ENCODE assay signal across 23 mouse cellular contexts in the genomic region with DNA sequence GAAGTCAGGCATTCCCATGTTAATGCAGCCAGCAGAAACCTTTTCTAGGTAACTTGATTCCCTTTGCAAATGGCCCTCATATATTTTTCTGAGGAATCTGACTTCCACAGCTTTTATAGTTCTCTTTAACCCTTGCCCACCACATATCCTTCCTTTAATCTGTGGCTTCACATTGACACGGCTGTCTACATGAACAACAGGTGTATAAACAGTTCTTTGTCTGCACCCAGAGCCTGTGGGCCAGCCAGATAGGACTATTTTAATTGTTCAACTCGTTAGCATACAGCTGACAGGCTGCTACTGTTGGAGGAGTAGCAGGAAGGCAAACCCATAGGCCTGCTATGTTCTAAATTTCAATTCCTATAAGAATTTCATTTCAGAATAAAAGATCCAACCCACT.
DNase-seq lines count a peak whose midpoint lies in the region; ATAC-seq and TF ChIP-seq lines count a peak whose summit lies in the region.
"Had no signal": no experiment of that assay in that cellular context is flagged by ENCODE, and none has a peak within 500 bp of the region (broad histone marks: within the 10 kb centered on the region; RNA-seq: fewer than 3 reads in every experiment).

No protein-coding gene starts in this region.

- no peak overlapping the region for H3K9ac ChIP-seq in forebrain, embryonic 14.5 days (ENCODE audit: low read length)
- H3K9ac ChIP-seq in forebrain, embryonic 16.5 days (replicated peaks; ENCODE audit: low read depth, low read length) = no peak overlapping the region
- no peak overlapping the region for H3K9ac ChIP-seq in lung, embryonic 16.5 days (ENCODE audit: low read length)
- no peak overlapping the region for H3K9ac ChIP-seq in limb, embryonic 13.5 days
- H3K9ac ChIP-seq: embryonic facial prominence, embryonic 13.5 days; heart, embryonic 12.5 days; hindbrain, embryonic 15.5 days had no signal

- H3K4me2 ChIP-seq in forebrain, embryonic 14.5 days (ENCODE audit: low read length) = no peak overlapping the region
- no peak overlapping the region for H3K4me2 ChIP-seq in forebrain, embryonic 16.5 days (ENCODE audit: low read length)
- H3K4me2 ChIP-seq in lung, embryonic 16.5 days (ENCODE audit: low read depth, low read length) = no peak overlapping the region
- H3K4me2 ChIP-seq in limb, embryonic 13.5 days (replicated peaks) = no peak overlapping the region
- H3K4me2 ChIP-seq: embryonic facial prominence, embryonic 13.5 days; heart, embryonic 12.5 days; hindbrain, embryonic 15.5 days; liver, embryonic 11.5 days had no signal

- 0 out of 2 replicates have a peak, but pooled peaks cover 2% of the 10 kb centered on the region for H3K4me1 ChIP-seq in forebrain, embryonic 14.5 days (ENCODE audit: control insufficient read depth, insufficient read depth, low read length)
- H3K4me1 ChIP-seq in forebrain, embryonic 16.5 days (replicated peaks; ENCODE audit: control insufficient read depth, insufficient read depth, low read length) = no peaks in the 10 kb centered on the region
- H3K4me1 ChIP-seq in lung, embryonic 16.5 days (replicated peaks; ENCODE audit: control insufficient read depth, insufficient read depth, low read length) = no peaks in the 10 kb centered on the region
- peaks cover 9% of the 10 kb centered on the region for H3K4me1 ChIP-seq in limb, embryonic 13.5 days
- H3K4me1 ChIP-seq: embryonic facial prominence, embryonic 13.5 days; heart, embryonic 12.5 days; hindbrain, embryonic 15.5 days had no signal

- DNase-seq in forebrain, embryonic 14.5 days (ENCODE audit: low spot score) = peak; percentile 48
- no peak for DNase-seq in lung, postnatal 10 days
- DNase-seq in adrenal gland, adult 18-20 months (ENCODE audit: low spot score in 2 of 2) = no peak
- DNase-seq: adrenal gland, adult 8-10 months; cerebellum, adult 9-10 months; gastrocnemius, postnatal 10 days; heart, adult 11 months; heart, postnatal 14 days; kidney, postnatal 10 days; lung, adult 18-20 months; right cerebral cortex, adult 18-20 months; thymus, postnatal 25 days had no signal

- no peaks in the 10 kb centered on the region for H3K27me3 ChIP-seq in forebrain, embryonic 14.5 days (replicated peaks; ENCODE audit: control insufficient read depth, insufficient read depth, low read length)
- H3K27me3 ChIP-seq in forebrain, embryonic 16.5 days (replicated peaks; ENCODE audit: control insufficient read depth, insufficient read depth, low read length) = no peaks in the 10 kb centered on the region
- H3K27me3 ChIP-seq in lung, embryonic 16.5 days (ENCODE audit: control insufficient read depth, insufficient read depth, low read depth, low read length) = no peaks in the 10 kb centered on the region
- H3K27me3 ChIP-seq in C2C12 (ENCODE audit: control insufficient read depth, insufficient read depth, insufficient read length) = no peaks in the 10 kb centered on the region
- H3K27me3 ChIP-seq in limb, embryonic 13.5 days = no peaks in the 10 kb centered on the region
- H3K27me3 ChIP-seq: embryonic facial prominence, embryonic 13.5 days; heart, embryonic 12.5 days; hindbrain, embryonic 15.5 days had no signal

- 6% methylated on average over 2 of the region's 2 CpGs for WGBS in forebrain, embryonic 14.5 days
- 8% methylated on average over 2 of the region's 2 CpGs for WGBS in forebrain, embryonic 16.5 days
- 46% methylated on average over 2 of the region's 2 CpGs for WGBS in lung, embryonic 16.5 days
- 18% methylated on average over 2 of the region's 2 CpGs for WGBS in limb, embryonic 13.5 days

- no peak overlapping the region for H3ac ChIP-seq in C2C12 (ENCODE audit: control insufficient read depth, insufficient read length, low read depth)

- ATAC-seq in forebrain, embryonic 14.5 days = no peak
- no peak for ATAC-seq in forebrain, embryonic 16.5 days
- ATAC-seq in lung, embryonic 16.5 days (ENCODE audit: low read depth) = no peak
- ATAC-seq in limb, embryonic 13.5 days (ENCODE audit: low FRiP score, low read depth) = no peak
- no peak for ATAC-seq in erythroid progenitor cell, adult 5-6 weeks (replicated peaks; ENCODE audit: low FRiP score, poor library complexity, severe bottlenecking)
- ATAC-seq: intestine, embryonic 16.5 days had no signal

- H3K4me3 ChIP-seq in forebrain, embryonic 14.5 days (ENCODE audit: low read depth, low read length) = no peak overlapping the region
- H3K4me3 ChIP-seq in forebrain, embryonic 16.5 days (replicated peaks; ENCODE audit: low read length) = no peak overlapping the region
- H3K4me3 ChIP-seq in lung, embryonic 16.5 days (ENCODE audit: low read length) = no peak overlapping the region
- no peak overlapping the region for H3K4me3 ChIP-seq in C2C12 (ENCODE audit: insufficient read depth, poor library complexity, severe bottlenecking)
- no peak overlapping the region for H3K4me3 ChIP-seq in limb, embryonic 13.5 days
- H3K4me3 ChIP-seq: embryonic facial prominence, embryonic 13.5 days; heart, embryonic 12.5 days; hindbrain, embryonic 15.5 days had no signal

- no peak overlapping the region for H3K27ac ChIP-seq in forebrain, embryonic 14.5 days (ENCODE audit: low read depth, low read length)
- H3K27ac ChIP-seq in forebrain, embryonic 16.5 days (ENCODE audit: low read length) = no peak overlapping the region
- peak overlapping the region; percentile 63; the same call in 1 of the 2 replicates for H3K27ac ChIP-seq in lung, embryonic 16.5 days (ENCODE audit: low read length)
- H3K27ac ChIP-seq in limb, embryonic 13.5 days = peak overlapping the region; percentile 55; the same call in 1 of the 2 replicates
- H3K27ac ChIP-seq: embryonic facial prominence, embryonic 13.5 days; hindbrain, embryonic 15.5 days; macrophage had no signal

- no peaks in the 10 kb centered on the region for H3K79me3 ChIP-seq in C2C12 (ENCODE audit: low read depth)

- TF ChIP-seq CTCF in C2C12 (IDR thresholded peaks at IDR 0.05; ENCODE audit: control insufficient read depth, insufficient read depth, insufficient read length) = no peak

- H3K9me3 ChIP-seq in forebrain, embryonic 14.5 days (replicated peaks; ENCODE audit: control insufficient read depth, low read length) = no peaks in the 10 kb centered on the region
- no peaks in the 10 kb centered on the region for H3K9me3 ChIP-seq in forebrain, embryonic 16.5 days (ENCODE audit: control insufficient read depth, low read length)
- H3K9me3 ChIP-seq in lung, embryonic 16.5 days (ENCODE audit: control insufficient read depth, low read length) = no peaks in the 10 kb centered on the region
- H3K9me3 ChIP-seq in limb, embryonic 13.5 days = no peaks in the 10 kb centered on the region
- H3K9me3 ChIP-seq: embryonic facial prominence, embryonic 13.5 days; heart, embryonic 12.5 days; hindbrain, embryonic 15.5 days had no signal

- H3K79me2 ChIP-seq in C2C12 (ENCODE audit: control insufficient read depth, insufficient read depth) = no peaks in the 10 kb centered on the region

- H3K36me3 ChIP-seq in forebrain, embryonic 14.5 days (ENCODE audit: control insufficient read depth, insufficient read depth, low read length) = peaks cover 30% of the 10 kb centered on the region
- peaks cover 10% of the 10 kb centered on the region; the same call in 1 of the 2 replicates for H3K36me3 ChIP-seq in forebrain, embryonic 16.5 days (ENCODE audit: control insufficient read depth, insufficient read depth)
- H3K36me3 ChIP-seq in lung, embryonic 16.5 days (ENCODE audit: control insufficient read depth, insufficient read depth, low read length) = peaks cover 18% of the 10 kb centered on the region
- H3K36me3 ChIP-seq in C2C12 (ENCODE audit: control insufficient read depth, insufficient read depth) = peaks cover 26% of the 10 kb centered on the region
- H3K36me3 ChIP-seq in limb, embryonic 13.5 days = peaks cover 45% of the 10 kb centered on the region

TF ChIP-seq in C2C12, 6 proteins besides CTCF, POLR2A, EP300 and RAD21:
- TF ChIP-seq MAX (IDR thresholded peaks at IDR 0.05) (no peak), MYOD1 (IDR thresholded peaks at IDR 0.05; ENCODE audit: control insufficient read depth, insufficient read length, low read depth) (peak; percentile 81), USF1 (IDR thresholded peaks at IDR 0.05; ENCODE audit: low read depth) (no peak), FOSL1 (IDR thresholded peaks at IDR 0.05; ENCODE audit: insufficient read depth, low read length, poor library complexity, severe bottlenecking) (no peak), MYOG (IDR thresholded peaks at IDR 0.05; ENCODE audit: control insufficient read depth, extremely low read depth, insufficient read length) (no peak)

Comparison
In these comparisons a context has a peak if more than half of its experiments do, and no peak if none do; other contexts are left out.
1. H3K27ac ChIP-seq: peak in lung, embryonic 16.5 days (single experiment) and limb, embryonic 13.5 days (single experiment); none in forebrain, embryonic 14.5 days (single experiment) and forebrain, embryonic 16.5 days (single experiment).